Mouse (Mus musculus) thymus, adult 2 months (tissue): ENCODE data around the gene Trim31.

Experiments
- CTCF ChIP-seq: fragments of 200-500 bp; IDR thresholded peaks from 2 replicates; pipeline ENCODE4 v1.5.1; 2012; ENCODE audit warnings: mild to moderate bottlenecking, control low read depth, low read length, moderate library complexity, borderline replicate concordance; ENCODE audit not compliant: control insufficient read depth, poor library complexity, insufficient read depth; ENCODE audit errors: extremely low read depth
- POLR2A ChIP-seq: fragments of 200-500 bp; IDR thresholded peaks from 2 replicates; pipeline ENCODE4 v1.6.1; 2012; ENCODE audit warnings: mild to moderate bottlenecking, low read length, control low read depth, moderate library complexity; ENCODE audit not compliant: control insufficient read depth, poor library complexity, insufficient read depth; ENCODE audit errors: extremely low read depth

DNA sequence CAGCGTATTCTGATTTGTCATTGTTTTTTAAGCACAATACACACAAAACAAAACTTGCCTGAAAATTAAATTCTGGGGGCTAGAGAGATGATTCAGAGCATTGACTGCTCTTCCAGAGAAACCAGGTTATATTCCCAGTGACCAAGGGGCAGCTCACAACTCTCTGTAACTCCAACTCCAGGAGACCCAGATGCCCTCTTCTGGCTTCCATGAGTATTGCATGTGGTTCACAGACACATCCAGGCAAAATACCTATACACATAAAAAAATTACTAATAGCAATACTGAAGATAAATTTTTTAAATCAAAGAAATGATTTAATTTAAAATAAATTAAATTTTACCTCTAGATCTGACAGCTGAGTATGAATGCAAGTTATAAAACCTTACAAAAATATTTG, 1.3 kb upstream of the Trim31 start:
- no peak for TF ChIP-seq CTCF
- no peak for TF ChIP-seq POLR2A
